Mouse (Mus musculus) lung, adult 2 months (tissue): ENCODE results near the gene Runx3.

Experiments
- CTCF ChIP-seq: fragments of 200-500 bp; IDR thresholded peaks from 2 replicates; pipeline ENCODE4 v1.5.1; 2011; ENCODE audit warnings: mild to moderate bottlenecking, low read length, control low read depth; ENCODE audit not compliant: insufficient read depth
- POLR2A ChIP-seq: fragments of 200-500 bp; IDR thresholded peaks from 2 replicates; pipeline ENCODE4 v1.6.1; 2011; ENCODE audit warnings: low read depth, mild to moderate bottlenecking, control low read depth, low read length, borderline replicate concordance; ENCODE audit errors: extremely low read depth

- no peak for TF ChIP-seq POLR2A
- no peak for TF ChIP-seq CTCF
Observed at GRCm38 (mm10) chr4:135113656-135114055, 6.8 kb upstream of the Runx3 start.
